Mouse (Mus musculus) spleen, adult 2 months (tissue): ENCODE results near the gene She. TPM values are rescaled to one million over a fixed set of nuclear protein-coding genes. Genes with fewer than 3 reads are reported as not detected.

Experiments used
- DNase-seq, 2 experiments: peaks; one replicate each; pipeline versions ENCODE4 v3.0.0 to v3.0.0-alpha.2; 2012 to 2021; ENCODE audit warnings: low spot score in 2 of 2, low read depth in 1 of 2
- H3K27ac ChIP-seq: fragments of 200-500 bp; 2 replicates; pipeline ENCODE4 v1.5.1; 2012; ENCODE audit warnings: low read length, inconsistent platforms; ENCODE audit not compliant: insufficient read depth
- H3K27me3 ChIP-seq: fragments of 200-500 bp; 2 replicates; pipeline ENCODE4 v1.6.1; 2012; ENCODE audit warnings: mild to moderate bottlenecking, moderate library complexity, low read length, inconsistent platforms; ENCODE audit not compliant: control insufficient read depth, insufficient read depth
- H3K36me3 ChIP-seq: fragments of 200-500 bp; 2 replicates; pipeline ENCODE4 v1.6.1; 2012; ENCODE audit warnings: mild to moderate bottlenecking, low read length, inconsistent platforms; ENCODE audit not compliant: control insufficient read depth, insufficient read depth
- H3K4me1 ChIP-seq: fragments of 200-500 bp; 2 replicates; pipeline ENCODE4 v1.6.1; 2011; ENCODE audit warnings: inconsistent platforms; ENCODE audit not compliant: control insufficient read depth, insufficient read depth, insufficient read length
- H3K4me3 ChIP-seq: fragments of 200-500 bp; 2 replicates; pipeline ENCODE4 v1.5.1; 2011; ENCODE audit warnings: mild to moderate bottlenecking, inconsistent platforms; ENCODE audit not compliant: insufficient read depth, insufficient read length; ENCODE audit errors: extremely low read depth
- CTCF ChIP-seq: fragments of 200-500 bp; IDR thresholded peaks from 2 replicates; pipeline ENCODE4 v1.5.1; 2011; ENCODE audit warnings: mild to moderate bottlenecking, inconsistent platforms; ENCODE audit not compliant: insufficient read depth, insufficient read length, insufficient replicate concordance; ENCODE audit errors: extremely low read depth
- POLR2A ChIP-seq: fragments of 200-500 bp; IDR thresholded peaks from 2 replicates; pipeline ENCODE4 v1.6.1; 2011; ENCODE audit warnings: low read depth, low read length, inconsistent platforms
- WGBS: fragments of 180-500 bp; shearing (Covaris S2); methylation state at CpG from one replicate; pipeline ENCODE4 v1.1.7; 2018; 5-methylcytosine and 5-hydroxymethylcytosine counted together
- polyA plus RNA-seq: library from polyadenylated mRNA; depleted of rRNA; stranded (reverse); fragments of >200 nt; gene quantifications from 2 replicates; pipeline ENCODE4 v1.2.3, GENCODE M21; 2012

The She gene
- polyA plus RNA-seq, 1 experiment = 1.1 TPM

GRCm38 (mm10) chr3:89847126-89847525 is 16.0 kb downstream of the She start:
- no peak overlapping the region for H3K4me3 ChIP-seq
- peaks cover 6% of the 10 kb centered on the region; the same call in 1 of the 2 replicates for H3K4me1 ChIP-seq
- no peaks in the 10 kb centered on the region for H3K27me3 ChIP-seq
- H3K27ac ChIP-seq = no peak overlapping the region
- DNase-seq = no peak
- TF ChIP-seq POLR2A = no peak
- no peak for TF ChIP-seq CTCF
- H3K36me3 ChIP-seq = no peaks in the 10 kb centered on the region
- 90% methylated on average over 3 of the region's 3 CpGs for WGBS

GRCm38 (mm10) chr3:89847596-89847995 is 16.4 kb downstream of the She start:
- no peaks in the 10 kb centered on the region for H3K27me3 ChIP-seq
- DNase-seq = no peak
- H3K27ac ChIP-seq = peak overlapping the region; percentile 20; the same call in 1 of the 2 replicates
- no peaks in the 10 kb centered on the region for H3K36me3 ChIP-seq
- H3K4me1 ChIP-seq = peaks cover 6% of the 10 kb centered on the region; the same call in 1 of the 2 replicates
- H3K4me3 ChIP-seq = no peak overlapping the region
- TF ChIP-seq POLR2A (no peak), CTCF (no peak)
- WGBS = 60% methylated on average over 6 of the region's 6 CpGs

- no peaks in the 10 kb centered on the region for H3K27me3 ChIP-seq
- H3K36me3 ChIP-seq = no peaks in the 10 kb centered on the region
- 88% methylated on average over 6 of the region's 6 CpGs for WGBS
- H3K27ac ChIP-seq = 0 out of 2 replicates have a peak overlapping the region, but pooled peaks have one; percentile 20
- peaks cover 4% of the 10 kb centered on the region; the same call in 1 of the 2 replicates for H3K4me1 ChIP-seq
- TF ChIP-seq POLR2A (no peak), CTCF (no peak)
- H3K4me3 ChIP-seq = no peak overlapping the region
- DNase-seq = no peak
These were observed 16.9 kb downstream of the She start for GRCm38 (mm10) chr3:89848083-89848482.

DNA sequence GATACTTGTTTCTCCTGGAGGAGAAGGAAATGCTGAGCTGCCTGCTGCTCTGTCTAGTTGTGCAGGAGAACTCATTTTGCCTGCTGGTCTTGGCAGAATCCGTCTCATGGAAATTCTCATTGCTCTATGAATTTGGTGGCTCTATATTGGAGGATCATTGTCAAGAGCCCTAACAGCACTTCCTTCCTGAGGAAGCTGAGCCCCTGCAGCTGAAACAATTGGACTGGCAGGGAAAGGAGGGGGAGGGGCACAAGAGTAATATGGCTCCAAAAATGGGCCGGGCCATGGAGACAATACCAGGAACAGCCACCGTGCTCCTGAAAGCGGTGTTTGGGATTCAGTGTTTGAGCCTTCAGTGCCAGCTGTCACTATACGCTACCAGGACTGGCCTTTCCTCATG is 22.6 kb downstream of the She start:
- no peak overlapping the region; the same call in 1 of the 2 replicates for H3K27ac ChIP-seq
- no peaks in the 10 kb centered on the region for H3K4me1 ChIP-seq
- 74% methylated on average over 5 of the region's 5 CpGs for WGBS
- DNase-seq = no peak
- TF ChIP-seq CTCF (no peak), POLR2A (no peak)
- no peak overlapping the region for H3K4me3 ChIP-seq
- no peaks in the 10 kb centered on the region for H3K36me3 ChIP-seq
- no peaks in the 10 kb centered on the region for H3K27me3 ChIP-seq

- Histone ChIP-seq H3K36me3 (no peaks in the 10 kb centered on the region), H3K27me3 (no peaks in the 10 kb centered on the region), H3K4me3 (no peak overlapping the region), H3K27ac (no peak overlapping the region), H3K4me1 (peaks cover 8% of the 10 kb centered on the region; the same call in 1 of the 2 replicates)
- TF ChIP-seq CTCF = peak; percentile 8; the same call in 1 of the 2 replicates
- TF ChIP-seq POLR2A = no peak
- 91% methylated on average over 3 of the region's 3 CpGs for WGBS
- DNase-seq = no peak
These were observed 26.2 kb downstream of the She start for GRCm38 (mm10) chr3:89857353-89857752.

DNA sequence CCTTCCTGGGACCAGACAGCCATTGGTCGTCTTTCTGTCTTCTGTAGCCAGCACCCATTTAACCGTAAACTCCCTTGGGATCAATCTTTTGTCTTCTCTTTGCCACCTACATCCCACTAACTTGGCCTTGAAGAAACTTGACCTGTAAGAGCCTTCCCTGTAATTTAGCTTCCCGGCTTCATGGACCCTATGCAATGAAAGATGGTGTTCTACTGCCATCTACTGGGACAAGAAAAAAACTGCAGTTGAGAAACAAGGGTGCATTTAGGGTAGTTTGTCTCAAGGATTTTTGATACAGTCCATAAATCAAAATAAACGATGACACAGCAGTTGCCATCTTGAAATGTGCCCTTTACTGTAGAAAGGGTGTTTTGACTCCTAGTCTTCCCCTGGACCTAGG is 27.0 kb downstream of the She start:
- Histone ChIP-seq H3K27me3 (no peaks in the 10 kb centered on the region), H3K36me3 (no peaks in the 10 kb centered on the region), H3K4me1 (peaks cover 8% of the 10 kb centered on the region; the same call in 1 of the 2 replicates), H3K4me3 (no peak overlapping the region), H3K27ac (no peak overlapping the region)
- WGBS = 12% methylated on average over 4 of the region's 4 CpGs
- DNase-seq = no peak
- TF ChIP-seq CTCF = peak; percentile 36; the same call in 1 of the 2 replicates
- no peak for TF ChIP-seq POLR2A

- no peak for TF ChIP-seq CTCF
- TF ChIP-seq POLR2A = no peak
- H3K4me3 ChIP-seq = no peak overlapping the region
- peaks cover 13% of the 10 kb centered on the region; the same call in 1 of the 2 replicates for H3K4me1 ChIP-seq
- 61% methylated on average over 8 of the region's 8 CpGs for WGBS
- no peaks in the 10 kb centered on the region for H3K27me3 ChIP-seq
- no peak for DNase-seq
- no peaks in the 10 kb centered on the region for H3K36me3 ChIP-seq
- H3K27ac ChIP-seq = no peak overlapping the region
These were observed 27.7 kb downstream of the She start for GRCm38 (mm10) chr3:89858888-89859287.
